Mouse (Mus musculus) 3T3-L1 (cell line): ENCODE measurements around the gene Poc1a.

Experiments used
- DNase-seq: peaks from one replicate; pipeline ENCODE4 v3.0.0-alpha.2; 2015; ENCODE audit warnings: low read depth, low spot score

Poc1a gene

GRCm38 (mm10) chr9:106338462-106339172 is 57.8 kb downstream of the Poc1a start:
- DNase-seq, result peak; percentile 23

- DNase-seq, result no peak
These were observed 58.3 kb downstream of the Poc1a start for GRCm38 (mm10) chr9:106339173-106339558.

GRCm38 (mm10) chr9:106339730-106340129 is 58.9 kb downstream of the Poc1a start:
- no peak for DNase-seq

GRCm38 (mm10) chr9:106340501-106341312 is 59.8 kb downstream of the Poc1a start:
- no peak for DNase-seq

- no peak for DNase-seq
These were observed 60.4 kb downstream of the Poc1a start for GRCm38 (mm10) chr9:106341313-106341686.

- no peak for DNase-seq
These were observed 61.7 kb downstream of the Poc1a start for GRCm38 (mm10) chr9:106342573-106342972.

- DNase-seq, result peak; percentile 85
These were observed 64.3 kb downstream of the Poc1a start for GRCm38 (mm10) chr9:106345167-106345566.

- DNase-seq, result no peak
These were observed 64.8 kb downstream of the Poc1a start for GRCm38 (mm10) chr9:106345630-106346029.

GRCm38 (mm10) chr9:106348281-106348680 is 67.4 kb downstream of the Poc1a start:
- no peak for DNase-seq

- DNase-seq, result peak; percentile 38
These were observed 68.2 kb downstream of the Poc1a start for GRCm38 (mm10) chr9:106349075-106349474.

- DNase-seq, result no peak
These were observed 70.3 kb downstream of the Poc1a start for GRCm38 (mm10) chr9:106351178-106351577.

- DNase-seq, result peak; percentile 74
These were observed 72.9 kb downstream of the Poc1a start for GRCm38 (mm10) chr9:106353779-106354178.

GRCm38 (mm10) chr9:106354810-106355209 is 73.9 kb downstream of the Poc1a start:
- no peak for DNase-seq

GRCm38 (mm10) chr9:106355217-106355974 is 74.5 kb downstream of the Poc1a start:
- DNase-seq, result no peak

- DNase-seq, result no peak
These were observed 75.1 kb downstream of the Poc1a start for GRCm38 (mm10) chr9:106355975-106356286.

- no peak for DNase-seq
These were observed 75.5 kb downstream of the Poc1a start for GRCm38 (mm10) chr9:106356323-106356844.

GRCm38 (mm10) chr9:106357167-106357566 is 76.3 kb downstream of the Poc1a start:
- DNase-seq, result no peak

GRCm38 (mm10) chr9:106359297-106359696 is 78.4 kb downstream of the Poc1a start:
- no peak for DNase-seq

- DNase-seq, result peak; percentile 89
These were observed 80.3 kb downstream of the Poc1a start for GRCm38 (mm10) chr9:106361140-106361539.

GRCm38 (mm10) chr9:106365333-106365732 is 84.5 kb downstream of the Poc1a start:
- DNase-seq, result no peak

GRCm38 (mm10) chr9:106366188-106366587 is 85.3 kb downstream of the Poc1a start:
- no peak for DNase-seq

- peak; percentile 45 for DNase-seq
These were observed 86.1 kb downstream of the Poc1a start for GRCm38 (mm10) chr9:106367001-106367400.
